Mouse (Mus musculus): Measurements from ENCODE around the gene Ksr2. TPM values are rescaled to one million over a fixed set of nuclear protein-coding genes. Genes with fewer than 3 reads are reported as not detected.
"Not testable (repeated sequence)": the region's sequence is repeated elsewhere in the genome, so short reads cannot be mapped to it uniquely, and the experiment has no call there.

Gene Ksr2
- polyA plus RNA-seq, 1 experiment from 2014 or later, result 0.09 TPM

GRCm38 (mm10) chr5:117415011-117415912, 1.5 kb downstream of the Ksr2 start:
- no peak for DNase-seq (ENCODE audit: low spot score)
- Histone ChIP-seq H3K27ac (no peak overlapping the region), H3K36me3 (no peaks in the 10 kb centered on the region), H3K27me3 (ENCODE audit: insufficient read depth, poor library complexity, severe bottlenecking) (peaks cover 76% of the 10 kb centered on the region), H3K9me3 (no peaks in the 10 kb centered on the region), H3K4me3 (no peak overlapping the region), H3K4me1 (peaks cover 15% of the 10 kb centered on the region; the same call in 1 of the 2 replicates)
- WGBS, result 30% methylated on average over 19 of the region's 19 CpGs

GRCm38 (mm10) chr5:117417442-117417841, 3.6 kb downstream of the Ksr2 start:
- Histone ChIP-seq H3K27ac (no peak overlapping the region), H3K4me1 (peaks cover 15% of the 10 kb centered on the region; the same call in 1 of the 2 replicates), H3K9me3 (no peaks in the 10 kb centered on the region), H3K36me3 (no peaks in the 10 kb centered on the region), H3K27me3 (ENCODE audit: insufficient read depth, poor library complexity, severe bottlenecking) (peaks cover 54% of the 10 kb centered on the region), H3K4me3 (no peak overlapping the region)
- 71% methylated on average over 2 of the region's 2 CpGs for WGBS
- DNase-seq (ENCODE audit: low spot score), result no peak

- DNase-seq (ENCODE audit: low spot score); H3K36me3 ChIP-seq; H3K4me1 ChIP-seq; H3K27me3 ChIP-seq (ENCODE audit: insufficient read depth, poor library complexity, severe bottlenecking); H3K27ac ChIP-seq; H3K4me3 ChIP-seq; H3K9me3 ChIP-seq: not testable (repeated sequence)
- WGBS, result 82% methylated on average over 7 of the region's 7 CpGs
Observed at GRCm38 (mm10) chr5:117433501-117433900, 19.7 kb downstream of the Ksr2 start.

- H3K4me1 ChIP-seq, result no peaks in the 10 kb centered on the region
- H3K27me3 ChIP-seq (ENCODE audit: insufficient read depth, poor library complexity, severe bottlenecking), result peaks cover 14% of the 10 kb centered on the region; the same call in 1 of the 2 replicates
- DNase-seq (ENCODE audit: low spot score), result no peak
- H3K36me3 ChIP-seq, result no peaks in the 10 kb centered on the region
- 89% methylated on average over 11 of the region's 11 CpGs for WGBS
- no peak overlapping the region for H3K27ac ChIP-seq
- H3K9me3 ChIP-seq, result no peaks in the 10 kb centered on the region
- no peak overlapping the region for H3K4me3 ChIP-seq
Observed at GRCm38 (mm10) chr5:117440261-117440660, 26.5 kb downstream of the Ksr2 start.

- Histone ChIP-seq H3K27ac (no peak overlapping the region), H3K4me3 (no peak overlapping the region), H3K36me3 (no peaks in the 10 kb centered on the region), H3K27me3 (ENCODE audit: insufficient read depth, poor library complexity, severe bottlenecking) (peaks cover 16% of the 10 kb centered on the region; the same call in 1 of the 2 replicates), H3K9me3 (no peaks in the 10 kb centered on the region), H3K4me1 (no peaks in the 10 kb centered on the region)
- no peak for DNase-seq (ENCODE audit: low spot score)
- WGBS, result 49% methylated on average over 18 of the region's 18 CpGs
Observed at GRCm38 (mm10) chr5:117441242-117441842, 27.5 kb downstream of the Ksr2 start.

- Histone ChIP-seq H3K27me3 (ENCODE audit: insufficient read depth, poor library complexity, severe bottlenecking) (peaks cover 25% of the 10 kb centered on the region), H3K9me3 (no peaks in the 10 kb centered on the region), H3K36me3 (no peaks in the 10 kb centered on the region), H3K4me1 (no peaks in the 10 kb centered on the region), H3K27ac (no peak overlapping the region), H3K4me3 (no peak overlapping the region)
- DNase-seq (ENCODE audit: low spot score), result no peak
- 86% methylated on average over 12 of the region's 12 CpGs for WGBS
Observed at GRCm38 (mm10) chr5:117442157-117442765, 28.5 kb downstream of the Ksr2 start.

GRCm38 (mm10) chr5:117443141-117443540, 29.3 kb downstream of the Ksr2 start:
- Histone ChIP-seq H3K36me3 (no peaks in the 10 kb centered on the region), H3K9me3 (no peaks in the 10 kb centered on the region), H3K27ac (no peak overlapping the region), H3K4me1 (no peaks in the 10 kb centered on the region), H3K4me3 (no peak overlapping the region), H3K27me3 (ENCODE audit: insufficient read depth, poor library complexity, severe bottlenecking) (peaks cover 26% of the 10 kb centered on the region)
- WGBS, result 80% methylated on average over 4 of the region's 4 CpGs
- no peak for DNase-seq (ENCODE audit: low spot score)

- 88% methylated on average over 6 of the region's 6 CpGs for WGBS
- no peaks in the 10 kb centered on the region for H3K4me1 ChIP-seq
- no peak overlapping the region for H3K4me3 ChIP-seq
- H3K27me3 ChIP-seq (ENCODE audit: insufficient read depth, poor library complexity, severe bottlenecking), result peaks cover 26% of the 10 kb centered on the region
- no peak overlapping the region for H3K27ac ChIP-seq
- DNase-seq (ENCODE audit: low spot score), result no peak
- H3K9me3 ChIP-seq, result no peaks in the 10 kb centered on the region
- H3K36me3 ChIP-seq, result no peaks in the 10 kb centered on the region
Observed at GRCm38 (mm10) chr5:117443902-117444301, 30.1 kb downstream of the Ksr2 start.

GRCm38 (mm10) chr5:117447698-117448097, 33.9 kb downstream of the Ksr2 start:
- no peak for DNase-seq (ENCODE audit: low spot score)
- H3K27me3 ChIP-seq (ENCODE audit: insufficient read depth, poor library complexity, severe bottlenecking), result peaks cover 14% of the 10 kb centered on the region
- no peaks in the 10 kb centered on the region for H3K36me3 ChIP-seq
- H3K27ac ChIP-seq, result no peak overlapping the region
- H3K9me3 ChIP-seq, result no peaks in the 10 kb centered on the region
- no peaks in the 10 kb centered on the region for H3K4me1 ChIP-seq
- 40% methylated on average over 6 of the region's 6 CpGs for WGBS
- no peak overlapping the region for H3K4me3 ChIP-seq

- H3K36me3 ChIP-seq, result no peaks in the 10 kb centered on the region
- 87% methylated on average over 2 of the region's 2 CpGs for WGBS
- no peak overlapping the region for H3K4me3 ChIP-seq
- H3K9me3 ChIP-seq, result no peaks in the 10 kb centered on the region
- no peak for DNase-seq (ENCODE audit: low spot score)
- peaks cover 3% of the 10 kb centered on the region; the same call in 1 of the 2 replicates for H3K27me3 ChIP-seq (ENCODE audit: insufficient read depth, poor library complexity, severe bottlenecking)
- H3K4me1 ChIP-seq, result peaks cover 8% of the 10 kb centered on the region; the same call in 1 of the 2 replicates
- no peak overlapping the region for H3K27ac ChIP-seq
Observed at GRCm38 (mm10) chr5:117452013-117452412, 38.2 kb downstream of the Ksr2 start.

GRCm38 (mm10) chr5:117455546-117455945, 41.7 kb downstream of the Ksr2 start:
- no peaks in the 10 kb centered on the region for H3K27me3 ChIP-seq (ENCODE audit: insufficient read depth, poor library complexity, severe bottlenecking)
- H3K4me1 ChIP-seq, result peaks cover 13% of the 10 kb centered on the region
- H3K4me3 ChIP-seq, result no peak overlapping the region
- no peaks in the 10 kb centered on the region for H3K36me3 ChIP-seq
- DNase-seq (ENCODE audit: low spot score), result no peak
- 52% methylated on average over 8 of the region's 8 CpGs for WGBS
- H3K27ac ChIP-seq, result no peak overlapping the region
- H3K9me3 ChIP-seq, result no peaks in the 10 kb centered on the region

GRCm38 (mm10) chr5:117457121-117457520, 43.3 kb downstream of the Ksr2 start:
- no peak for DNase-seq (ENCODE audit: low spot score)
- Histone ChIP-seq H3K27ac (no peak overlapping the region), H3K36me3 (no peaks in the 10 kb centered on the region), H3K27me3 (ENCODE audit: insufficient read depth, poor library complexity, severe bottlenecking) (no peaks in the 10 kb centered on the region), H3K4me3 (no peak overlapping the region), H3K4me1 (peaks cover 13% of the 10 kb centered on the region), H3K9me3 (no peaks in the 10 kb centered on the region)
- 64% methylated on average over 9 of the region's 9 CpGs for WGBS

GRCm38 (mm10) chr5:117457583-117457982, 43.8 kb downstream of the Ksr2 start:
- no peak overlapping the region for H3K4me3 ChIP-seq
- no peaks in the 10 kb centered on the region for H3K27me3 ChIP-seq (ENCODE audit: insufficient read depth, poor library complexity, severe bottlenecking)
- H3K27ac ChIP-seq, result no peak overlapping the region
- DNase-seq (ENCODE audit: low spot score), result no peak
- H3K36me3 ChIP-seq, result no peaks in the 10 kb centered on the region
- WGBS, result 75% methylated on average over 8 of the region's 8 CpGs
- H3K4me1 ChIP-seq, result peaks cover 13% of the 10 kb centered on the region
- no peaks in the 10 kb centered on the region for H3K9me3 ChIP-seq

All from heart, embryonic 10.5 days (tissue).